Mouse (Mus musculus) naive thymus-derived CD4-positive, alpha-beta T cell, adult 2 months (primary cell): ENCODE results near the gene Brk1.

ENCODE experiments used
- DNase-seq: peaks from one replicate; pipeline ENCODE4 v3.0.0-alpha.2; 2011; ENCODE audit warnings: low read depth

Brk1 gene

DNA sequence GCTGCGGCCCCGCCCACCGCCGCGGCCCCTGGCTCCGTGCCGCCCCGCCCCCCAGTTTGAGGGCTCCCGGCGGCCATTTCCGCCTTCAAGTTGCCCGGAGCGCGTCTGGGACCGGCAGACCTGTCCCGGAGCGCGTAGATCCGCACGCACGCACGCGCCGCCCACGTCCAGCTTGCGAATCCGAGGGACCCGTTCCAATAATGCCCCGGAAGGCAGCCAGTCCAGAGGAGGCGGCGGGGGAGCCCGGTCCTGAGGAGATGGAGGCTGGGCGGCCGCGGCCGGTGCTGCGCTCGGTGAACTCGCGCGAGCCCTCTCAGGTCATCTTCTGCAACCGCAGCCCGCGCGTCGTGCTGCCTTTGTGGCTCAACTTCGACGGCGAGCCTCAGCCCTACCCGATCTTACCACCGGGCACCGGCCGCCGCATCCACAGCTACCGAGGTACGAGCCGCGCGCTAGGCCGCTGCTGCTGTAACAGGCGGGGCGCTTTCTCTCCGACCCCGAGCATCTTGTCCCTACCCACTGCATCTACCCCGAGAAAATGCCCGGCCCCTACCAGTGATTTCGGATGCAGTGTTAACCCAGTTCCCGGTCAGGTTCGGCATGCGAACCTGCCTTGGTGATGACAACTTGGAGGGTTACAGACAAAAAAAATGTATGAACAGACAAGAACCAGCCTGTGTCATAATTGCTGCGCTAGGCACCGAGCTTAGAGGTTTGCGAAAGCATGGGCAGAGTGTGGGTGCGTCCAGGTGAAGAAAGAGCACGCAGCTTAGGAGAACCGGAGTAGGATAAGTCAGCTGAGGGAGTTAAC lies 19.6 kb downstream of the Brk1 start, which contains the start of gene Vhl:
Vhl (plus strand) TSS at position 19 of the 811 bp plus-strand sequence.
- DNase-seq: peak; percentile 84

DNA sequence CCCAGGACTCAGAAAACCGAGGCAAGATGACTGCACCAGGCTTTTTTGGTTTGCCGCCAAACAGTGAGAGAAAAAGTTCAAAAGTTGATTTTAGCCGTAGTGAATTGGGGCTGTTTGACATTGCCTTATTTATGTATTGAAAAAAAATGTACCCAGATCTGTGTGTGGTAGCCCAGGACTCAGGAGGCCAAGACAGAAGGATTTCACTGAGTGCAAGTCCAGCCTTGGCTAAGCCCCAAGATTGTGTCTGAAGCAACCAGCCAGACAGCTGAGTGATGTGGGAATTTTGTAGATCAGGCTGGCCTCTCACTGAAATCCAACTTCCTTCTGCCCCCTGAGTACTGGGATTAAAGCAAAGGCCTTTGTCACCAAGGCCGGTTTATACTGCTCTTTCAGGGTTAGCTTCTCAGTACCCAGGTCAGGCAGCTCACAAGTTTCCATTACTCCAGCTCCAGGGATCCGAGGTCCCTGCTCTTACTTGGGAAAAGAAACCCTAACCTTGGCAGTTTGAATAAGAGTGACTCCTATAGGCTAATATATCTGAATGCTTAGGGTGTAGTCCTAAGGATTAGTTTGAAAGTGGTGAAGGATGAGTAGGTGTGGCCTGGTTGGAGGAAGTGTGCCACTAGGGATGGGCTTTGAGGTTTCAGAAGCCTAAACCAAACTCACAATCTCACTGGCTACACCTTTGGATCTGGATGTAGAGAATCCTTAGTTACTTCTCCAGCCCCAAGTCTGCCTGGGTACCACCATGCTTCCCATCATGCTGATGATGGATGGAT lies 20.6 kb downstream of the Brk1 start:
- no peak for DNase-seq

DNA sequence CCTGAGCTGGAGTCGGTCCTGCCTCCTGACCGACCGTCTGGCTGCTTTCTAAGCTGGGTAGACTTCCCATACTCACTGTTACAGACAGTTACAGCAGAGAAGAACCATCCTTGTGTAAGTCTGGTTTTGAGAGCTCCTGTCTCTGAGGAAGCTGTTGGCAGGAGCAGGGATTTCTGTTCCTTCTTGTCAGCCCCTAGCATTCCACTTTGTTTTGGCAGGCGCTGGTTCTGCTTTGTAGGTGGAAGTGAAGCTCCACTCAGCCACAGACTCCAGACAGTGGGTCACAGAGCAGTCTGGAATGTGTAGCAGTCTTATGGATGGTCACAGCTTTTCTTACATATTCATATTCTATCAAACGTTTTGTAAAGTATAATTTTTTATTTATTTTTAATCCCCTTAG lies 25.8 kb downstream of the Brk1 start:
- DNase-seq: no peak

DNA sequence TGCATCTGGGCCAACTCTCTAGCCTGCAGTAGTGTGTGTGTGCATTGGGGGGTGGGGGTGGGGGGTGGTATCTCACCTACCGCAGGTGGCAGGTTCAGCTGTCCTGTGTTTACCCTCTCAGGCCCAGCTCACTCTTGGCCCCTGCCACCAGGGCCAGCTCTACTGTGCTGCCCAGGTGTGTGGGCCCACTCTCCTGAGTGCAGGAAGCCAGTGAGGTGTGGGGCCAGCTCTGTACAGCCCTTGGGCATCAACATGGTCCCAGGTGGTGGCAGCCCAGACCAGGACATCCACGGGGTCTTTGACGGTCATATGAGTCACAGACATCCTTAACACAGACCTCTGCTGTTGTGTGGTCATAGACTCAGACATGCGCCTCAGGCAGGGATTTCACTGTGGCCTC lies 28.3 kb downstream of the Brk1 start:
- DNase-seq: no peak

DNA sequence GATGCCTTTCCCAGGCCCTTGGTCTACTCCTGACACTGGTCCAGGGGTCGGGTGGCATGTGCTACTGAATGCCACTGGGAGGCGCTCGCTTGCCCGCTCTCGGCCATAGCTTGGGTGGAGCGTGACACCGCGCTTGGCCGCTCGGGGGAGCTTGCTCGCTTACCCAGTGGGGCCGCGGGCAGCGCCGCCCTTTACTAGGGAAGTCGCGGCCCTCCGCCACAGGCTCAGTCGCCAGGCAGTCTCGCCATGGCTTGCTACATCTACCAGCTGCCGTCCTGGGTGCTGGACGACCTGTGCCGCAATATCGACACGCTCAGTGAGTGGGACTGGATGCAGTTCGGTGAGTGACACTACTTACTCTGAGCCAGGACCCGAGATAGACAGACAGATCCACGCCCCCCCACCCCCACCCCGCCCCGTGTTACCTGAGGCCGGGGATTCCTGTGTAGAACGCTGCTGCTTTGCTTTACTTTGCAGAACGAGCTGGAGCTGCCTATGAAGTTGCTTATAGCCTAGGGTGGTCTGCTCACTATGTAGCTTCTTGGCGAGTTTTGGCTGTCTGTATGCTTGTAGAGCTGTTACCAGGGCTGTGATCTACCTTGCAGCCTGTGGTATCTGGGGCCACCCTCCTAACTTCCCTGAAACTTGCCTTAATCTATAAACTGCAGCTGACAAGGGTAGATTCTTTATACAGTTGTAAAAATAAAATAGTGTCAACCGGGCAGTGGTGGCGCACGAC lies 33.9 kb downstream of the Brk1 start, which contains the start of gene Irak2:
Irak2 (plus strand) TSS at position 166 of the 739 bp plus-strand sequence.
- DNase-seq: peak; percentile 95

DNA sequence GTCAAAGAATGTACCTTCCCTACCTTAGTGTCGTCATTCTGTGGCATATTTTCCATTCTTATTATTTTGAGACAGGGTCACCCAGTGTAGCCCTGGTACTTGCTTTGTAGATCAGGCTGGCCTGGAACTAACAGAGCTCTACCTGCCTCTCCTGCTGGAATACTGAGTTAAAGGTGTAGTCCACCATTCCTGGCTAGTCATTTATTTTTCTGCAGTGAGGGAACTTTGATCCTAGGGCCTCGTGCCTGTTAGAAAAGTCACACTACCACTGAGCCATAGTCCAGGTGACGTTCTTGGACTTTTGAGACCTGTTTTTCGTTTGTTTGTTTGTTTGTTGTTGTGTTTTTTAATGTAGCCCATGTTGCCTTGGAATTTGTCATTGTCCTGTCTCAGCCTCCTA lies 34.6 kb downstream of the Brk1 start:
- DNase-seq: no peak

DNA sequence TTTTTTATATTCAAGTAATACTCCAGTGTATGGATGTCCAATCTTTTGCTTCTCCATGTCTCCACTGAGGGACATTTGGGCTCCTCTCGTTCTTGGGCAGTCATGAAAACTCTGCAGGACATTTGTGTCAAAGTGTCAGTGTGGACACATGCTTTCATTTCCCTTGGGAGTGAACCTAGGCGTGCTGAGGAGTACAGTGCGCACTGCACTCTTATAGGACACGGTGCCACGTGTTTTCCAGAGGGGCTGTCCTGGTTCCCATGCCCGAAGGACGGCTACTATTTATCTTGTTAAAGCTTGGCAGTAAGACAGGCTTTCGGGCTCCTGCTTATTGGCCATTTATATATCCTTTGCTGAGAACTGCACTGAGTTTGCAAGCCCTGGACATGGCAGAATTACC lies 38.0 kb downstream of the Brk1 start:
- DNase-seq: no peak

DNA sequence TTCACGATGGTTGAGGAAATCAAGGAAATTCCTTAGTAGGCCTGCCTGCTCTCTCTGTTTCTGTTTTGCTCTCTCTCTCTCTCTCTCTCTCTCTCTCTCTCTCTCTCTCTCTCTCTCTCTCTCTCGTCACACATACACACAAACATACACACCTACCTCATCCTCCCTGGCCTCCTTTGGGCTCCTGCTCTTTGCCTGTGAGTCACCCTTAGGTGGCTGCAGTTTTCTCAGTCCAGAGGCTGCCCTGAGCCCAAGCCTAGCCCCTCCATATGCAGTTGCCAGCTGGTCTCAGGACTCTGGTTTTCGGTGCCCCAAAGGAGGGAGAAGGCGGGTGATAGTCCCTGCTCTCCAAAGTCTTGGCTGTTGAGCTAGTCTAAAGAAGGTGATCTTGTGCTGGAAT lies 38.4 kb downstream of the Brk1 start:
- no peak for DNase-seq

DNA sequence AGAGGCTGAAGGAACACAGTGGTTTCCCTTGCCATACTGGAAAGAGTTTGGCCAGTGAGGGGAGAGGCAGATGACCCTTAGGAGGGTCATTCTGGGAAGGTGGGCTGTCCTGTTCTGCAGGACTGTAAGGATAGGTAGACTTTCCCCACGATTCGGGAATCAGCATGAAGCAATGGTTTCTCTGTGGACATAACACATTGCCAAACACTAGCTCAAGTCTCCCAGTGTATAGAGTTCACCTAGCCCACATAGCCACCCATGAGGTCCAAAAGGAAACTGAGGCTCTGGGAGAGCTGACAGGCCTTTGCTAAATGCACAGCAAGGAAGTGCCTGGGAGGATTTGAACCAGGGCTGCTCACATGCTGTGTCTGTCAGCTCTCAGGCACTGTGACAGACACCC lies 39.4 kb downstream of the Brk1 start:
- DNase-seq: no peak

DNA sequence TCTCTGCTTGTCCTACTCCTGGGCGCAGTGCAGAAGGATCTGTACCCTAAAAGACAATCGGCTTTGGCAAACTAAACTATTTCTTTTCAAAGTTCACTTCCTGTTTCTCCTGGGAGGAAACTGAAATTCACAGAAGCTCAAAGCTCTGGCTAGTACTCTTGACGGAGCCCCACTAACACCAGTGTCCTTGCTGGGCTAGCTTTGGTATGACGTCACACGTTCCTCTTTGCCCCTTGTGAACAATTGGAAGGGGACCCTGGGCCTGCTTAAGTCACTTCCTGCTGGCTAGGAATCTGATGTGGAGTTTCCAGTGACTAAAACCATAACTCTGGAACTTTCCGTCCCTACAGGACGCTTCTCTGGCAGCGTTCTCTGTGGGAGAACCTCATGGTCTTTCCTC lies 40.2 kb downstream of the Brk1 start:
- DNase-seq: peak; percentile 35

DNA sequence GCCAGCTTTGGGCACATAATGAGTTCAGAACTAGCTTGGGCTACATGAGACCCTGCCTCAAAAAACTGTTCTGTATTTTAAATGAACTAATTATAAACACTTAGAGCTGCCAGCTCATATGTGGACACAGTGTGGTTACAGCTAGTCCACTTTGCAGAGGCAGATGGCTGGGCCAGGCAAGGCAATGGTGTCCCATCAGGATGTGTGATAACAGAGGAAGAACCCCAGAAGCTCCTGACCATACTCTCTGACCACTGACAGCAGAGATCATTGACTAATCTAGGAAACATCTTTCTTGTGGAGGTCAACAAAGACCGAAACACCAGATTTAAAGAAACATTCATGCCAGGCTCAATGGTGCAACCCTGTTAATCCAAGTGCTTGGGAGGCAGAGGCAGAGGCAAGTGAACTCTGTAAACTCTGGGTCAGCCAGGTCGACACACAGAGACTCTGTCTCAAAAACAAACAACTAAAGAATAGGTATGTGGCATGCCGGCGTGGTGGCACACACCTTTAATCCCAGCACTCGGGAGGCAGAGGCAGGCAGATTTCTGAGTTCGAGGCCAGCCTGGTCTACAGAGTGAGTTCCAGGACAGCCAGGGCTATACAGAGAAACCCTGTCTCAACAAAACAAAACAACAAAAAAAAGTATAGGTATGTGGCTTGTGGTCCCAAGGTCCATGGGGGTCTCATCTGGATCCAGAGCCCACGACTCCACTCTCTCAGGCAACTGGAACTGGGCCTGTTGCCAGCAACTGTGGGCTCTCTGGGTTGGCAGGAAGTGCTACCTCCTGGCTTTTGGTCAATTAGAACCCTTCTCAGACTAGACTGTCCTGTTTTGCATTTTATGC lies 45.0 kb downstream of the Brk1 start:
- DNase-seq: no peak

DNA sequence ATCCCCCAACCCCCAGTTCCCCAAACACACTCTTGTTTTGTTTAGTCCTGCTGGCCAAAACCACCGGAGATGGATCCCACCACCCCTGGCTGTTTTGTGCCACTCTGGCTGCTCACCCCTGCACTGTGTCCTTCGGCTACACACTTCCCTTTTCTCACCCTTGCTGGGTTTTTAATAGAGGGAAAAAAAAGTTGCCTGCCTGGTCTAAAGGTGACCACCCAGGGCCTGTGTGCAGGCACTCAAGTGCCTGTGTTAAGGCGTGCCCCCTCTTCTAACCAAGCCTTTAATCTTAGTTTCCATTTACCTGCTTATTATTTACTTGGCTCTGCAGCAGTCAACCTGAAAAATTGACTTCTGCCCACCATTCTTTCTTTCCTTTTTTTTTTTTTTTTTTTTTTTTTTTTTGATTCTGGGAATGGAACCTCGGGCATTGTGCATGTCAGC lies 45.6 kb downstream of the Brk1 start:
- DNase-seq: no peak

DNA sequence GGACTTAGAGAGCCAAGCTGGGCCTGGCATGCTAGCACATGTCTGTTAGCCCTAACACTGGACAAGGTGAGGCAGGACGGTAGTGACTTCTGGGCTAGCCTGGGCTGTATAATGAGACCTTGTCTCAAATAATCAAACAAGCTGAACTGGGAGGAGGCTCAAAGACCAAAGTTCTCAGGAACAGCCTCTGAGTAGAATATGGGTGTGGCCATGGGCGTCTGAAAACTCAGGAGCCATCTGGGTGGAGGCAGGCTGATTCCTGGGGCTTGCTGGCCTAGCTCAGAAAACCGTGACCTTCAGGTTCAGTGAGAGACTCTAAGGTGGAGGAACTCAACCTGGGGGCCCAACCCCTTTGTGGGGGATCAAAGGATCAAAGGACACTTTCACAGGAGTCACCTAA lies 47.1 kb downstream of the Brk1 start:
- no peak for DNase-seq

DNA sequence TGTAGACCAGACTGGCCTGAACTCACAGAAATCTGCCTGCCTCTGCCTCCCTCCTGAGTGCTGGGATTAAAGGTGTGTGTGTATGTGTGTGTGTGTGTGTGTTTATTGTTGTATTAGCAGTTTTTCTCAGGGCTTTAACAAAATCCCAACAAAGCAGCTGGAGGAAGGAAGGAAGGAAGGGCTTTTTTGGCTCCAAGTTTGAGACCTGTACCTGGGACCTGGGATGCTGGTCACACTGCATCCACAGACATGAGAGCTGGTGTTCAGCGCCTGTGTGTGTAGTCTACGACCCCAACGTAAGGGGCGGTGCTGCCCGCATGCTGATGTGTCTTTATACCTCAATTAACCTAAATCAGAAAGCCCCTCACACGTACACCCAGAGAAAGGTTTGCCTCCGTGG lies 49.0 kb downstream of the Brk1 start:
- DNase-seq: no peak

DNA sequence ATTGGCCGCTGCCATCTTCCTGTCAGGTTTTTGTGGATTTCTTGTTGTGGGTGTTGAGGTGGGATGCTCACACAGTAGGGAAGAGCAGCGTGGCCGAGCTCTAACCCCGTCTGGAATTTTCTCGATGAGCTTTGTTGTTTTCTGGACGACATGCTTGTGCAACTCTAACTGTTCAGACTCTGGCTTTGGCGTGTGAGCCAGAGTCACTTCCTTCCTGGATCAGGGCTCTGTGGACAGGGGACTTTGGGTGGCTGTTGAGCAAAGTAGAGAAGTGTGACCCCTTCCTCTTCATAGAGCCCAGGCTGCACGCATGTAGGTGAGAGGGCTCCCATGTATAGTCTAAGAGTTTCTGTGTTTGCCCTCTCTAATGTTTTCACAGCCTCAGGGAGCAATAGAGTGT lies 49.5 kb downstream of the Brk1 start:
- no peak for DNase-seq

DNA sequence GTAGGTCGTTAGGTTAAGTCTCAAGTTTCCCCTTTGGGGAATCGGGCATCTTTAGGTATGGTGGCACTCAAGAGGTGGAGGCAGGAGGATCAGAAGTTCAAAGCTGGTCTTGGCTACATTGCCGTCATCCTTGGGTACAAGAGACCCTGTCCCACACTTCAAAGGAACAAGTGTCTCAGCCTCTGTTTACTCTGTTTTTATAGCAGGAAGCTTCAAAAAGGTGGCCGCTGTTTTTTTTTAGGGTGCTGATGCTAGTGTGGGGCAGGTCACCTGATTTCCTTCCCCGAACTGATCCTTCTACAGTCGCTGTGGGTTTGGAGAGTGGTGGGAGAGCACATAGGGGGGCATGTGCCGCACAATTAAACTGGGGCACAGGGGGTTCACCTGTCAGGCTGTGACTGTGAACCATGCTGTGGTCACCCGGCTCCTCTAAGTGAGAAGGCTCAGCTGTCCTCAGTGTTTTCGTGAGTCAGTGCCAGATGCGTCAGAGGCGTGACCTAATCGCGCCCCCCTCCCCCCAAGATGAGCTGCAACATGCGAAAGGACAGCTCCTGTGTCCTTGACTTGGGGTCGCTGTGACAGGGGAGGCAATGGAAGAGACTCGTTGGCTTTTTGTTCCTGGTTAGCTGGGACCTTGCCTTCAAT lies 50.3 kb downstream of the Brk1 start:
- peak; percentile 38 for DNase-seq

DNA sequence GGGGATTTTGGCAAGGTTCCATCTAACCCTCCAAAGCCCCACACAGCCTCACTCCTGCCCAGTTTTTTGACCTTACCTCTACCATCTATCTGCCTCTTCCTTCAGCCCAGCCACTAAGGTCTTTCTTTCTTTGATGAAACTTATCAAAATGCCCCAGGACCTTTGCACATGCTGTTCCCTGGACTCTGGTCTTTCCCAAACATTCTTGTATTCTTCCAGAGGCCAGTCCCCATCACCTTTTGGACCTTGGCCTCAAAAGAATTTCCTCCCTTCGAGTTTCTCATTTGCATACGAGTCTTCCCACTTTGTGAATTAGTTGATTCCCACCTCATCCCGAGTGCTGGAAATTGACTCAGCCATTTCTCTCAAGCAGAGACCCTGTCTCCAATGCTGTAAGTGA lies 50.9 kb downstream of the Brk1 start:
- DNase-seq: no peak

DNA sequence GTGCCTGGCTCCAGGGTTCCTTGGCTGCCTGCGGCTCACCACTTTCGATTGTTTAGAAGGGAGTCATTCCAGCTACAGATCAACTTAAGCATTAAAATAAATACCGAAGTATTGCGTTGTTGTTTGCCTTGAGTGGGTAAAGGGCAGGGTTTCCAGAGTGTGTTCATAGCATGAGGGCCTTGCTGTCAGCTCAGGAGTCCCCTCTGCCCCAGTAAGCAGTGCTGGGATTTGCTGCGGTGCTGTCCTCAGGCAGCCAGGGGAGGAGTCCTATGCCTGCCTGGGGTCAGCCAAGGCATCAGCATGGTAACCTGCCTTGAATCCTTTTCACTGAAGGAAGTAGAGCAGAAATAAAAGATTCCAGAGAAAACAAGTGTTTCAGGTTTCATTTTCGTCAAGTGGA lies 52.3 kb downstream of the Brk1 start:
- DNase-seq: no peak

DNA sequence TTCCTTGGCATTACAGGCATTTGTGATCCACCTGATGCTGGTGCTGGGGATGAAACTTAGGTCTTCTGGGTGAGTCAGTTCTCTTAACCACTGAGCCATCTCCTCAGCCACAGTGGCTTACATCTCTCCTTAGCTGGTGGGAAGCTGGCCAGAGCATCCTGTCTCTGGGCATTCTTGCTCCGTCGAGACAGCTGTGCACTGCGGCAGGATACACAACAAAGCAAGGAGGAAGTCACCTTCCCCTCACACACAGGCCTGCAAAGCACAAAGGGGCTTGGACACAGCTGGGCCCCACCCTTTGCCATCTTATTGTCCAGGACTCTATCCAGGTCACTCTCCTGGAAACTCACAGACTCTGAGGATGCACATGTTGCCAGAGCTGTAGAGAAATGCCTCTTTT lies 53.7 kb downstream of the Brk1 start:
- DNase-seq: peak; percentile 28

DNA sequence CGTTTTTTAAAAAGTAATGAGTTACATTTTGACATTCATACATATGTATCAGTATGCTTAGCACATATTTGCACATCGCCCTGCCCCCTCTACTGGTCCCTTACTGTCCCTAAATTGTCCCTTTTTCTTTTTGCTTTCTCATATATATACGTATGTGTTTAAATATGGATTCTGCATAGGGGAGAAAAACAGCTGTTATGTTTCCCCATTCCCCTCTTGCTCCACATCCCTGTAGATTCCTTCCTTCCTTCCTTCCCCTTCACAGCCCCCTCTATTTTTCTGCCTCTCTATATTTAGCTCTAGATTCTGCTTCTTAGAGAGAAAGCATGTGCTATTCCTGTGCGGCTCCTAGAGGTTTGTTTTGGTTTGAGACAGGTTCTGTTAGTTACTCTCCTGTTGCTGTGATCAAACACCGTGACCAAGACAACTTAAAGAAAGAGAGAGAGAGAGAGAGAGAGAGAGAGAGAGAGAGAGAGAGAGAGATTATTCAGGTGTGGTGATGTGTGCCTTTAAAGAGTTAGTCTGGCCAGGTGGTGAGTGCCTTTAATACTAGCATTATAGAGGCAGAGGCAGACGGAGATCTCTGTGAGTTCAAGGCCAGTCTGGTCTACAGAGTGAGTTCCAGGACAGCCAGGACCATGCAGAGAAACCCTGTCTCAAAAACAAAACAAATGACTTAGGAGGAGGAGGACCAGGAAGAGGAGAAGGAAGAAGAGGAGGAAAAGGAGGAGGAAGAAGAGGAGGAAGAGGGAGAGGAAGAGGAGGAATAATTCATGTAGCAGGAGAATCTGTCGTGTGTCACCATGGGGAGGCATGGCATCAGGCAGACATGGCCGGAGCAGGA lies 55.3 kb downstream of the Brk1 start:
- DNase-seq: no peak
